Mouse (Mus musculus): ENCODE measurements around the gene Ralgapa2. TPM values are rescaled to one million over a fixed set of nuclear protein-coding genes. Genes with fewer than 3 reads are reported as not detected.

Gene Ralgapa2
- polyA plus RNA-seq, 1 experiment from 2014 or later = 11.8 TPM

DNA sequence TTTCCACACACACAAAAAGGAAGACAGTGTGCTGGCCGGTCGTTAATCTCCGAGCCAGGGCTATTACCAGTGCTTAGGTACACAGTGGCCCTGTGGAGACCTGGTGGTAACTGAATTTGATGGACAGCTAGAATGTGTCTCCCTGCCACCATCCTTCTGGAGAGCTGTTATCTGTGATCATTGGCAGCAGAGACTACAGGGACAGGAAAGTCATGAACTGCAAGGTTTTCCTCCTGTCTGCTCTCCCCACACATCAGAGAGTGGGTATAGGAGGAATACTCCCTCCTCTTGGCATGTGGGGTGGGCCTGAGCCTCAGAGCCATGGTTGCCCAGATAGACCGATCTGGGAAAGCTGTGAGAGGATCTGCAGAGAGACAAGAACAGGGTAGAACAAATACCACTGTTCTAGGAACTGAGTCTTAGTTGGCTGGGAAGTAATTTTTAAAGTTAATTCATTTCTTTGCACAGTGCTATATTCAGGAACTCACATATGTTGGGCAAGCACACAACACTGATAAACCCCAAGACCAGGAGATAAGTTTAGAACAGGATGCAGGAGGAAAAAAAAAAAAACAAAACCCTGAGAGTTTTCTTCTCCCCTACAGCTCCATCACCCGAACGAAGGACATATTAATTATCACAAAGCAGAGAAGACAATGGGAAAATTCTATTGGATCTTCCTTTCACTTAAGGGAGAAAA, 231.8 kb downstream of the Ralgapa2 start:
- Histone ChIP-seq H3K4me1 (replicated peaks; ENCODE audit: control insufficient read depth, insufficient read depth, low read length) (peaks cover 25% of the 10 kb centered on the region), H3K4me2 (ENCODE audit: low read depth, low read length, severe bottlenecking) (no peak overlapping the region), H3K36me3 (ENCODE audit: control insufficient read depth, insufficient read depth, low read length) (no peaks in the 10 kb centered on the region), H3K4me3 (ENCODE audit: low read depth, low read length) (no peak overlapping the region), H3K9ac (ENCODE audit: low read length) (no peak overlapping the region), H3K27me3 (ENCODE audit: control insufficient read depth, insufficient read depth, low read length) (no peaks in the 10 kb centered on the region), H3K9me3 (ENCODE audit: control insufficient read depth, low read length) (no peaks in the 10 kb centered on the region), H3K27ac (ENCODE audit: low read depth, low read length) (peak overlapping the region; percentile 54)
- ATAC-seq (replicated peaks; ENCODE audit: low FRiP score) (peak; percentile 41; the same call in 1 of the 2 replicates), DNase-seq (ENCODE audit: low spot score) (no peak)
- WGBS = 35% methylated on average over 6 of the region's 6 CpGs

DNA sequence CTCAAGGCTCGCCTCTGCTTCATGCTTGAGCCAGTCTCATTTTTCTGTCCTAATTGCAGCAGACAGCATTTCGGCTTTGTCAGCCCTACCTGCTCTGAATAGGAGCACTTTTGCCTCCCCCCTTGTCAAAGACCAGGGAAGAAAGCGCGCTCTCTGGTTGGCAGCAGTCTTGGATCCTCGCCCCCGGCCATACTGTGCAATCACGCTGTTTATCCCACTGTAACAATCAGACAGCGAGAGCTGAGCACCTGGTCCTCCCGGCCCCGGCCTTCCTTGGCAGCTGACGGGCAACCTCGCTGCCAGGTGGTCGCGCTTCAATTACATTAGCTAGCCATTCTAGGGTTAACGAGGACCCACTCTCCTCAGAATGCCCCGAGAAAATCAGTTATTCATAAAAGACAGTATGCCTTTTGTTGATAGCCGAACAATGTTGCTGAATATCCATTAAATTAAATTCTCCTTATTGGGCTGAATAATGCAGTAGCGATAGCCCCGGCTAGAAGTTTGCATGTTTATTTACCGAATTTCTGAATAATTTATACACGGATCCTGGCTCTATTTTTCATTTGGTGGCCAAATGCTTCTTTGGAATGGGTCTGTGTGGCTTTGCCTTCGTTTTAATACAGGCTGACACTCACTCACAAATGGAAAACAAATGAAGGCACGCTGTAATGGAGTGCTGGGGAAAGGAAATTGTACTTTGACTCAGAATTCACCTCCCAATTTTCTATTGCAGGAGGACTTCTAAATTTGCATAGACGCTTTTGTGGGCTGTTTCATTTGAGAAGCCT, 232.5 kb downstream of the Ralgapa2 start:
- Histone ChIP-seq H3K4me1 (replicated peaks; ENCODE audit: control insufficient read depth, insufficient read depth, low read length) (peaks cover 25% of the 10 kb centered on the region), H3K36me3 (ENCODE audit: control insufficient read depth, insufficient read depth, low read length) (no peaks in the 10 kb centered on the region), H3K27me3 (ENCODE audit: control insufficient read depth, insufficient read depth, low read length) (no peaks in the 10 kb centered on the region), H3K9me3 (ENCODE audit: control insufficient read depth, low read length) (no peaks in the 10 kb centered on the region), H3K4me2 (ENCODE audit: low read depth, low read length, severe bottlenecking) (peak overlapping the region; percentile 36), H3K9ac (ENCODE audit: low read length) (no peak overlapping the region; the same call in 1 of the 2 replicates), H3K4me3 (ENCODE audit: low read depth, low read length) (no peak overlapping the region), H3K27ac (ENCODE audit: low read depth, low read length) (peak overlapping the region; percentile 54)
- DNase-seq (ENCODE audit: low spot score) (peak; percentile 79), ATAC-seq (replicated peaks; ENCODE audit: low FRiP score) (peak; percentile 84)
- WGBS = 22% methylated on average over 24 of the region's 24 CpGs

DNA sequence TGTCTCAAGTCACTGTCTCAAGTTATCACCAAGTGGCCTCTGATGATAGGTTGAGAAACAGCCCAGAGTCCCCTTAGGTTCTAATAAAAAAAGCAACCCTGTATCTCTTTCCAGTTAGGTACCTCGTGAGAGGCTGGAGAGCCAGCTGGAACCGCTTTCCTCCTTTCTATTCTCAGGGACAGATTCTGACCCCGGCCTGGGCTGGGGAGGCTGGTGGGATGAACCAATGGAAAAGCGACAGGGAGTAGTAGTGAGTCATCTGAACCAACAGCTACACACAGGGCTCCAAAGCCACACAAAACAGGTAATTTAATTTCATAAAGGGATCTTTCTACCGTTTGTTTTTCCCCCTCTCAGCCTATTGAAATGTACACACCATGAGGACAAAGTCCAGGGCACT, 233.8 kb downstream of the Ralgapa2 start:
- H3K9me3 ChIP-seq (ENCODE audit: control insufficient read depth, low read length) = no peaks in the 10 kb centered on the region
- no peak overlapping the region for H3K9ac ChIP-seq (ENCODE audit: low read length)
- H3K36me3 ChIP-seq (ENCODE audit: control insufficient read depth, insufficient read depth, low read length) = no peaks in the 10 kb centered on the region
- no peaks in the 10 kb centered on the region for H3K27me3 ChIP-seq (ENCODE audit: control insufficient read depth, insufficient read depth, low read length)
- H3K4me3 ChIP-seq (ENCODE audit: low read depth, low read length) = no peak overlapping the region
- 48% methylated on average over 5 of the region's 5 CpGs for whole genome bisulfite sequencing
- peaks cover 25% of the 10 kb centered on the region for H3K4me1 ChIP-seq (replicated peaks; ENCODE audit: control insufficient read depth, insufficient read depth, low read length)
- H3K4me2 ChIP-seq (ENCODE audit: low read depth, low read length, severe bottlenecking) = no peak overlapping the region
- H3K27ac ChIP-seq (ENCODE audit: low read depth, low read length) = no peak overlapping the region
- no peak for ATAC-seq (replicated peaks; ENCODE audit: low FRiP score)
- no peak for DNase-seq (ENCODE audit: low spot score)

DNA sequence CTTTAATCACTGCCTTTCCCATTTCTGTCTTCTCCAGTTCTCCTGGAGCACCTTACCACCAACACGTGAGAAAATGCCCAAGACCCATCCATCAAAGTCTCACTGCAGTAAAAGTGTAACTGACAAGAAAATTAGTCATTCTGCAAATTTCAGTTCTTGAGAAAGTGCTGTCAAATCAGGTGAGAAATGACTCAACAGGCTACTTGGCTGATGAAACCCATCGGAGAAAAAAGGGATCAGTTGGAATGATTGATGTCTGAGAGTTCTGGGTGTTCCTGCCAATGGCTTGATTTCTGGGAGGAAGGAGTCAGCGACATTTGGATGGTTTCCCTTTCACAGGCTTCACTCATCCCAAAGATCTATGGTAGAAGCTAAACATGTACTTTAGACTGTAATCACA, 245.6 kb downstream of the Ralgapa2 start:
- no peaks in the 10 kb centered on the region for H3K9me3 ChIP-seq (ENCODE audit: control insufficient read depth, low read length)
- H3K27ac ChIP-seq (ENCODE audit: low read depth, low read length) = no peak overlapping the region
- H3K27me3 ChIP-seq (ENCODE audit: control insufficient read depth, insufficient read depth, low read length) = no peaks in the 10 kb centered on the region
- H3K4me1 ChIP-seq (replicated peaks; ENCODE audit: control insufficient read depth, insufficient read depth, low read length) = peaks cover 6% of the 10 kb centered on the region; the same call in 1 of the 2 replicates
- H3K4me3 ChIP-seq (ENCODE audit: low read depth, low read length) = no peak overlapping the region
- DNase-seq (ENCODE audit: low spot score) (no peak), ATAC-seq (replicated peaks; ENCODE audit: low FRiP score) (no peak)
- WGBS = 88% methylated on average over 3 of the region's 3 CpGs
- H3K9ac ChIP-seq (ENCODE audit: low read length) = no peak overlapping the region
- no peak overlapping the region for H3K4me2 ChIP-seq (ENCODE audit: low read depth, low read length, severe bottlenecking)
- H3K36me3 ChIP-seq (ENCODE audit: control insufficient read depth, insufficient read depth, low read length) = no peaks in the 10 kb centered on the region

DNA sequence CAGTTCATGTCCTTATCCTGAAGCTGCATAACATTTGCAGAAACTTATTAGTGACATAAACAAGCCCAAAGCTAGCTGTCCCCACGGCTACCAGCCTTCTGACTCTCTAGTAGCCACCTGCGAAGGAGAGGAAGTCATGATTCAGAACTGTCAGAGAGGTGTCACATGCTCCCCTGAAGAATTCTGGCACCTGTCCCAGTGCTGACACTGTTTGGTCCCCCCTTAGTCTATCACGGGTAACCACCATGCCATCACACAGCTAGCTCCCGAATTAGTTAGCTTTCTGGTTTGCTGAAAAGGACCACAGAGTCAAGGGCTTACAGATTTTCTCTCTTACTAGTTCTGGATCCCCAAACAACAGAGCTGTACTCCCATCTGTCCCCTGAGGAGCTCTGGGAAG, 247.1 kb downstream of the Ralgapa2 start:
- ATAC-seq (replicated peaks; ENCODE audit: low FRiP score) = no peak
- Histone ChIP-seq H3K27me3 (ENCODE audit: control insufficient read depth, insufficient read depth, low read length) (no peaks in the 10 kb centered on the region), H3K4me3 (ENCODE audit: low read depth, low read length) (no peak overlapping the region), H3K9me3 (ENCODE audit: control insufficient read depth, low read length) (no peaks in the 10 kb centered on the region), H3K27ac (ENCODE audit: low read depth, low read length) (no peak overlapping the region), H3K9ac (ENCODE audit: low read length) (no peak overlapping the region), H3K4me1 (replicated peaks; ENCODE audit: control insufficient read depth, insufficient read depth, low read length) (peaks cover 11% of the 10 kb centered on the region; the same call in 1 of the 2 replicates), H3K4me2 (ENCODE audit: low read depth, low read length, severe bottlenecking) (no peak overlapping the region), H3K36me3 (ENCODE audit: control insufficient read depth, insufficient read depth, low read length) (no peaks in the 10 kb centered on the region)
- WGBS = 80% methylated on average over 4 of the region's 4 CpGs
- no peak for DNase-seq (ENCODE audit: low spot score)

DNA sequence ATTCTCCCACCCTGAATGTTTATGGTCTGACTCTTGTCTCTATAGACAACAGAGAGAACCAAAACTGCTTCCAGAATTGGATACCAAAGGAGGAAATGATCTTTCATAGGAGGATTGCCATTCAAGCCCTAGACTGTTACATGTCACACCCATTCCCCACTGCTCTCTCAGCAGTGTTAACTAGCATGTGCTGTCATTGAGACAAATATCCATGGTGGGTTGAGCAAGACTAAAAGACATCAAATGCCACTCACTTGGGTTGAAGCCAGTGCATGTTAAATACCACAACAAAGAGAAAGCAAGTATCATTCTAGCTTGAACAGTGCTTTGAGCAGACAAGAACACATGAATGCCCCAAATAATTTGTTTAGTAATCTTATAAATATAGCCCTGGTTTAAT, 249.2 kb downstream of the Ralgapa2 start:
- DNase-seq (ENCODE audit: low spot score) (no peak), ATAC-seq (replicated peaks; ENCODE audit: low FRiP score) (no peak)
- no peaks in the 10 kb centered on the region for H3K27me3 ChIP-seq (ENCODE audit: control insufficient read depth, insufficient read depth, low read length)

DNA sequence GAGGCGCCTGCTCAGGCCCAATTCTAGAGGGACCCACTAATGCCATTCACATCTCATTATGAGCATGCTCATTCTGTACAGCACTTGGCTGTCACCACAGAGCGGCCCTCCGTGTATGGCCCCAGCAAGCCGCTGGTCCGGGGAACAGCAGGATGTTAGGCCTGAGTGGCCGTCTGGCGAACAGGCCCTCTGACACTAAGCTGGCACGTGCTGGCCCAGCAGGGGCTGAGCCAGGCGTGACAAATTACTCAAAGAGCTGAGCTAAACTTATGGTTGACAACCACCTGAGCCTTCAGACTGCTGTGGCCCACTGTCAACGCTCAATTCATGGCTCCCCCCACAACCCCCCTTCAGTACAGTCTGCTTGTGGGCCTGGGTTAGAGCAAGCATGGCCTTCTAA, 249.9 kb downstream of the Ralgapa2 start:
- Histone ChIP-seq H3K4me1 (replicated peaks; ENCODE audit: control insufficient read depth, insufficient read depth, low read length) (peaks cover 25% of the 10 kb centered on the region), H3K4me2 (ENCODE audit: low read depth, low read length, severe bottlenecking) (no peak overlapping the region), H3K27me3 (ENCODE audit: control insufficient read depth, insufficient read depth, low read length) (no peaks in the 10 kb centered on the region), H3K4me3 (ENCODE audit: low read depth, low read length) (no peak overlapping the region), H3K36me3 (ENCODE audit: control insufficient read depth, insufficient read depth, low read length) (no peaks in the 10 kb centered on the region), H3K9ac (ENCODE audit: low read length) (no peak overlapping the region), H3K9me3 (ENCODE audit: control insufficient read depth, low read length) (no peaks in the 10 kb centered on the region), H3K27ac (ENCODE audit: low read depth, low read length) (no peak overlapping the region)
- DNase-seq (ENCODE audit: low spot score) (peak; percentile 67), ATAC-seq (replicated peaks; ENCODE audit: low FRiP score) (peak; percentile 77)
- 6% methylated on average over 10 of the region's 10 CpGs for WGBS

More for the DNA sequence above, 249.2 kb downstream of the Ralgapa2 start:
- no peak overlapping the region for H3K4me2 ChIP-seq (ENCODE audit: low read depth, low read length, severe bottlenecking)
- no peaks in the 10 kb centered on the region for H3K36me3 ChIP-seq (ENCODE audit: control insufficient read depth, insufficient read depth, low read length)
- H3K4me1 ChIP-seq (replicated peaks; ENCODE audit: control insufficient read depth, insufficient read depth, low read length) = peaks cover 19% of the 10 kb centered on the region; the same call in 1 of the 2 replicates
- H3K27ac ChIP-seq (ENCODE audit: low read depth, low read length) = no peak overlapping the region
- H3K9me3 ChIP-seq (ENCODE audit: control insufficient read depth, low read length) = no peaks in the 10 kb centered on the region
- H3K9ac ChIP-seq (ENCODE audit: low read length) = no peak overlapping the region
- H3K4me3 ChIP-seq (ENCODE audit: low read depth, low read length) = no peak overlapping the region

DNA sequence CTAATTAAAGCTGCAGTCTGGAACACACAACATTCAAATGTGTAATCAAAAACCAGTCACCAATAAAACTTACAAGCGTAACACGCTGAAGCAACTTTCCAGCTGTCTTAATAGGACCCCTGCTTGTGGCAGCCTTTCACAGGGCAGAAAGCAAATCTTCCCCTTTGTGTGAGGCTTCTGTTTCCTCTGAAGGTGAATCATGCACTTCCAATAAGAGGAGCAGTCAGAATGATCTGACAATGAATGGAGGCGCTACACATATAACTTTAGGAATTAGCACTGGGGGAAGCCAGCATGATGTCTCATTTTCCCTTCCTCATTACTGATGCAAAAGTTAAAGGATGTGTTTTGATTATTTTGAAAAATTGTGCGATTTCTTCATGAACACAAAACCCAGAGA, 251.0 kb downstream of the Ralgapa2 start:
- ATAC-seq (replicated peaks; ENCODE audit: low FRiP score) (no peak), DNase-seq (ENCODE audit: low spot score) (no peak)
- Histone ChIP-seq H3K4me2 (ENCODE audit: low read depth, low read length, severe bottlenecking) (no peak overlapping the region), H3K4me3 (ENCODE audit: low read depth, low read length) (no peak overlapping the region), H3K4me1 (replicated peaks; ENCODE audit: control insufficient read depth, insufficient read depth, low read length) (peaks cover 28% of the 10 kb centered on the region), H3K36me3 (ENCODE audit: control insufficient read depth, insufficient read depth, low read length) (no peaks in the 10 kb centered on the region), H3K9me3 (ENCODE audit: control insufficient read depth, low read length) (no peaks in the 10 kb centered on the region), H3K9ac (ENCODE audit: low read length) (no peak overlapping the region), H3K27ac (ENCODE audit: low read depth, low read length) (no peak overlapping the region), H3K27me3 (ENCODE audit: control insufficient read depth, insufficient read depth, low read length) (no peaks in the 10 kb centered on the region)
- 42% methylated on average over 4 of the region's 4 CpGs for WGBS
